Mouse (Mus musculus) heart, embryonic 14.5 days (tissue): ENCODE results near the gene Slc2a4. TPM values are rescaled to one million over a fixed set of nuclear protein-coding genes. Genes with fewer than 3 reads are reported as not detected.

Experiments used
- ATAC-seq: fragments of 200-750 bp; cut with Nextera tagmentation; 2 replicates; pipeline ENCODE4 v1.8.0; 2017; ENCODE audit warnings: low read depth, moderate TSS enrichment; ENCODE audit not compliant: insufficient number of reproducible peaks, insufficient read depth, low FRiP score
- H3K27ac ChIP-seq, 2 experiments: fragments of 200-500 bp in 1 of 2; fragments of 300-500 bp in 1 of 2; sonication (generic) in 1 of 2; replicated peaks in 1 of 2; 2 replicates each; pipeline ENCODE4 v1.5.1; 2012 to 2014; ENCODE audit warnings: low read depth in 2 of 2, low read length in 2 of 2, control low read depth in 1 of 2, mild to moderate bottlenecking in 1 of 2, mixed read lengths in 1 of 2; ENCODE audit not compliant: control insufficient read depth in 1 of 2, insufficient read depth in 1 of 2
- H3K27me3 ChIP-seq: fragments of 300-500 bp; sonication (generic); 2 replicates; pipeline ENCODE4 v1.6.1; 2014; ENCODE audit warnings: mild to moderate bottlenecking, low read length, control low read depth; ENCODE audit not compliant: control insufficient read depth, insufficient read depth
- H3K36me3 ChIP-seq: fragments of 300-500 bp; sonication (generic); 2 replicates; pipeline ENCODE4 v1.6.1; 2014; ENCODE audit warnings: mild to moderate bottlenecking, control low read depth, low read length, mixed read lengths; ENCODE audit not compliant: control insufficient read depth, insufficient read depth
- H3K4me1 ChIP-seq, 2 experiments: fragments of 200-500 bp in 1 of 2; fragments of 300-500 bp in 1 of 2; sonication (generic) in 1 of 2; 2 replicates each; pipeline ENCODE4 v1.6.1; 2012 to 2014; ENCODE audit warnings: low read length in 2 of 2, control low read depth in 1 of 2, mixed read lengths in 1 of 2; ENCODE audit not compliant: control insufficient read depth in 2 of 2, insufficient read depth in 2 of 2
- H3K4me2 ChIP-seq: fragments of 300-500 bp; sonication (generic); 2 replicates; pipeline ENCODE4 v1.6.1; 2014; ENCODE audit warnings: mild to moderate bottlenecking, low read length
- H3K4me3 ChIP-seq, 2 experiments: fragments of 200-500 bp in 1 of 2; fragments of 300-500 bp in 1 of 2; sonication (generic) in 1 of 2; 2 replicates each; pipeline ENCODE4 v1.5.1; 2012 to 2014; ENCODE audit warnings: low read length in 2 of 2, mild to moderate bottlenecking in 2 of 2, control low read depth in 1 of 2, low read depth in 1 of 2, moderate library complexity in 1 of 2; ENCODE audit not compliant: control insufficient read depth in 1 of 2, insufficient read depth in 1 of 2
- H3K9ac ChIP-seq: fragments of 300-500 bp; sonication (generic); 2 replicates; pipeline ENCODE4 v1.6.1; 2014; ENCODE audit warnings: mild to moderate bottlenecking, low read length
- H3K9me3 ChIP-seq: fragments of 300-500 bp; sonication (generic); 2 replicates; pipeline ENCODE4 v1.6.1; 2016; ENCODE audit warnings: low read length, control low read depth; ENCODE audit not compliant: control insufficient read depth
- WGBS: fragments of 180-500 bp; shearing (Covaris S2); extraction: QIAGEN DNeasy Blood & Tissue Kit; methylation state at CpG from one replicate; pipeline ENCODE4 v1.1.7; 2014; 5-methylcytosine and 5-hydroxymethylcytosine counted together
- microRNA-seq: library from miRNA; unstranded; fragments of <30 nt; microRNA quantifications from one replicate; pipeline ENCODE4, GENCODE M21; 2016
- polyA plus RNA-seq: library from polyadenylated mRNA; unstranded; fragments of >200 nt; fragmentation: Nextera tagmentation; extraction: Ambion mirVana; gene quantifications from 2 replicates; pipeline ENCODE4 v1.2.1, GENCODE M21; 2014

The Slc2a4 gene
- polyA plus RNA-seq, 1 experiment from 2014 or later = 28.5 TPM

DNA sequence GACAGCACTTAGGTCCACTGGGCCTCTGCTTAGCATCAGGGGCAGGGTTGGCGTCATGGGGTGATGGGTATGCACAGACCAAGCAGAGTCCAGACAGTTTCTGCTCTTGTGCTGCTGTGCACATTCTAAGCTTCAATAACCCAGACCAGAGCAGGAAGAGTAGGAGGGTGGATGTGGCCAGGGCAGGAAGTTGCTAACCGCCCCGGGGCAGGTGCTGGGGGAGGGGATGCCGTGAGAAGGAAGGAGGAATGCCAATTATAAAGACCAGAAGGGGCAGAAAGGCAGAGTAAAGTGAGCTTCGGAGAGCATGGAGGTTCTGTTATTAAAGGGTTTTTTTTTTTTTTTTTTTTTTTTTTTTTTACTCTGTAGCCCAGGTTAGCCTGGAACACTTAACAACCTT, 53.3 kb downstream of the Slc2a4 start:
- no peaks in the 10 kb centered on the region for H3K27me3 ChIP-seq

More for the DNA sequence above, 53.3 kb downstream of the Slc2a4 start:
- Histone ChIP-seq H3K4me2 (no peak overlapping the region), H3K4me3 (no peak overlapping the region), H3K27ac (no peak overlapping the region), H3K9ac (no peak overlapping the region), H3K4me1 (peaks cover 26 to 27% of the 10 kb centered on the region in 2 experiments), H3K9me3 (no peaks in the 10 kb centered on the region), H3K36me3 (no peaks in the 10 kb centered on the region)
- WGBS = 67% methylated on average over 5 of the region's 5 CpGs
- ATAC-seq = no peak

Small RNA genes within 50 kb of the gene (microRNA-seq; reads per million reads assigned to microRNA genes)
- not detected for gene Gm44349

Other genes starting within 250 kb of the Slc2a4 start
- gene Polr2a, start 189.6 kb downstream of the Slc2a4 start, polyA plus RNA-seq = 19.9 and 20.1 TPM in 2 replicates
- gene Slc35g3, start 186.2 kb downstream of the Slc2a4 start, polyA plus RNA-seq = 0.13 TPM in 1 of 2 replicates, not detected in the other
- gene Zbtb4, start 182.3 kb downstream of the Slc2a4 start, polyA plus RNA-seq = 3.7 TPM in 2 replicates
- 5.5 and 5.8 TPM in 2 replicates for gene Chrnb1, start 152.2 kb downstream of the Slc2a4 start, polyA plus RNA-seq
- gene Fgf11, start 146.3 kb downstream of the Slc2a4 start, polyA plus RNA-seq = 2.0 and 2.1 TPM in 2 replicates
- 1.7 and 1.8 TPM in 2 replicates for gene Tmem102, start 142.6 kb downstream of the Slc2a4 start, polyA plus RNA-seq
- gene Gm39566, start 132.9 kb downstream of the Slc2a4 start, polyA plus RNA-seq = not detected in 2 replicates
- gene Spem2, start 129.7 kb downstream of the Slc2a4 start, polyA plus RNA-seq = not detected in 2 replicates
- not detected in 2 replicates for gene Spem1, start 126.0 kb downstream of the Slc2a4 start, polyA plus RNA-seq
- gene Nlgn2, start 110.4 kb downstream of the Slc2a4 start, polyA plus RNA-seq = 2.4 and 2.6 TPM in 2 replicates
- 340 and 379 TPM in 2 replicates for gene Tmem256, start 109.7 kb downstream of the Slc2a4 start, polyA plus RNA-seq
- 66.5 and 75.8 TPM in 2 replicates for gene Plscr3, start 101.8 kb downstream of the Slc2a4 start, polyA plus RNA-seq
- 0.15 TPM in 1 of 2 replicates, not detected in the other for gene Tnk1, start 89.5 kb downstream of the Slc2a4 start, polyA plus RNA-seq
- gene Tmem95, start 70.2 kb downstream of the Slc2a4 start, polyA plus RNA-seq = not detected in 2 replicates
- 2.6 and 2.8 TPM in 2 replicates for gene Kctd11, start 66.8 kb downstream of the Slc2a4 start, polyA plus RNA-seq
- gene Acap1, start 52.6 kb downstream of the Slc2a4 start, polyA plus RNA-seq = 3.6 and 3.8 TPM in 2 replicates
- gene 2810408A11Rik, start 47.2 kb downstream of the Slc2a4 start, polyA plus RNA-seq = 4.5 and 5.1 TPM in 2 replicates
- 7.5 and 11.1 TPM in 2 replicates for gene Neurl4, start 47.1 kb downstream of the Slc2a4 start, polyA plus RNA-seq
- 45.2 and 46.8 TPM in 2 replicates for gene Gps2, start 34.3 kb downstream of the Slc2a4 start, polyA plus RNA-seq
- gene Eif5a, start 26.2 kb downstream of the Slc2a4 start, polyA plus RNA-seq = 1,047 and 1,081 TPM in 2 replicates
- gene Ybx2, start 12.4 kb downstream of the Slc2a4 start, polyA plus RNA-seq = 6.6 and 7.3 TPM in 2 replicates
- 1.2 and 2.4 TPM in 2 replicates for gene Cldn7, start 16.6 kb upstream of the Slc2a4 start, polyA plus RNA-seq
- gene Ctdnep1, start 33.0 kb upstream of the Slc2a4 start, polyA plus RNA-seq = 22.3 and 26.0 TPM in 2 replicates
- 107 and 114 TPM in 2 replicates for gene Elp5, start 34.3 kb upstream of the Slc2a4 start, polyA plus RNA-seq
- 454 and 540 TPM in 2 replicates for gene Gabarap, start 43.0 kb upstream of the Slc2a4 start, polyA plus RNA-seq
- gene Phf23, start 47.6 kb upstream of the Slc2a4 start, polyA plus RNA-seq = 22.2 and 27.5 TPM in 2 replicates
- 15.0 and 16.6 TPM in 2 replicates for gene Dvl2, start 52.4 kb upstream of the Slc2a4 start, polyA plus RNA-seq
- gene Acadvl, start 67.2 kb upstream of the Slc2a4 start, polyA plus RNA-seq = 185 and 198 TPM in 2 replicates
- 3.4 and 6.0 TPM in 2 replicates for gene Dlg4, start 68.8 kb upstream of the Slc2a4 start, polyA plus RNA-seq
- gene Asgr1, start 105.9 kb upstream of the Slc2a4 start, polyA plus RNA-seq = not detected in 2 replicates
- not detected in 2 replicates for gene Asgr2, start 144.5 kb upstream of the Slc2a4 start, polyA plus RNA-seq
- 0.16 and 0.20 TPM in 2 replicates for gene Mgl2, start 182.1 kb upstream of the Slc2a4 start, polyA plus RNA-seq
- 0.36 TPM in 2 replicates for gene Clec10a, start 208.0 kb upstream of the Slc2a4 start, polyA plus RNA-seq